Mouse (Mus musculus) retina, adult 2 months (tissue): ENCODE results near the gene Timp2.

ENCODE experiments used
- DNase-seq: peaks from one replicate; pipeline ENCODE4 v3.0.0-alpha.2; 2012; ENCODE audit warnings: low read depth, low spot score

Gene Timp2

DNA sequence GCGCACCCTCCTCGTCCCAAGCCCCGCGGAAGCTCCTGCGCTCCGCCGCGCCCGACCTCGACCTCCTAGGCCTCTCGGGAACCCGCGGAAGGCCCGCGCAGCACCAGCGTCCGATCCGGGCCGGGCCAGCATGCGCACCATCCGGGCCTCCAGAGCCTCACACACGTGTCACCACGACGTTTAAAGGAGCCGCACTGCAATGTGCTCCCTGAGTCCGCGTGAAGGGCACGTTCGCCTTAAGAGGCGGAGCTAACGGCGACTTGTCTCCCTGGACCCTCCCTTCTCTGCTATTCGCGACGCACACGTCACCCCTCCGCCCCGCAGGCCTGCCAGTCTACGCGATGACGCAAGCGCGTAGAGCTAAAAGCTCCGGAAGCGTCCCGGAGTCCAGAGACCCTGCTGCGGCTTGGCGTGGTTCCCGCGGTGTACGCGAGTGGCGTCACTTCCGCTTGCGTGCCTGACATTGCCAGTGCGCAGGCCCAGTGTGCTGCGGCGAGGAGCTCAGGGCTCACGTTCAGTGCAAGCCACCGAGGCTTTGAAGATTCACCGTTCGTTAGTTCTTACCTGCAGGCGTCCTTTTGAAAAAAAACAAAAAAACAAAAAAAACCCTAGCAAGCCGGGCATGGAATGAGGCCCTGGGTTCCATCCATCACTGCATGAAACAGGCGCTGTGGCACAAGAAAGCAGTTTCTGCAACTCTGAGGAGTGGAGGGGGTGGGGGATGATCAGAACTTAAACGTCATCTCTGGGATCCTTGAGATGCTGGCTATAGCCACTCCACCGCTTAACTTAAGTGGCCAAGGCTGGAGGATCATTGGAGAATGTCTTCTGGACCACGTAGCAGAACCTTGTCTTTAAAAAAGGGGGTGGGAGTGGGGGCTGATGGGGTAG is 65.3 kb downstream of the Timp2 start, which contains the start of gene Usp36:
Gene Usp36, minus strand, starts transcription at position 246 of the 891 bp plus-strand sequence.
- DNase-seq = peak; percentile 100

DNA sequence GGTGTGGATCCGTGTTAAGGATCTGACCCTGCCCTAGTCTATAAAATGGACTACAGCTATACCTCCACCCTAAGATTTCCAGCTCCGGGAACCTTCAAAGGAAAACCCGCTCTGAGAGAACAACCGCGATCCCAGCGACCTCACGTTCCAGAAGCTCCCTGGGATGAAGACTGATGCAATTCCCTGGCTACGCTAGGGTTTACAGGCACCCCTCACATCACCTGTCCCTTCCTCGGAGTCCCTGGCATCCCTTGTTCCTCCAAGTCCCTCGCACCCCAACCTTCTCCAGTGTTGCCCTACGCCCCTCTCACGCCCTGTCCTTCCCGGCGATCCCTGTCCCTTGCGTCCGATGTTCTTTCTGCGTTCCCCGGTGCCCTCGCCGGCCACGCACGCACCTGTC is 66.0 kb downstream of the Timp2 start:
- no peak for DNase-seq

- no peak for DNase-seq
These were observed 66.5 kb downstream of the Timp2 start for GRCm38 (mm10) chr11:118289037-118289511.

GRCm38 (mm10) chr11:118287573-118287972 is 68.0 kb downstream of the Timp2 start:
- no peak for DNase-seq

DNA sequence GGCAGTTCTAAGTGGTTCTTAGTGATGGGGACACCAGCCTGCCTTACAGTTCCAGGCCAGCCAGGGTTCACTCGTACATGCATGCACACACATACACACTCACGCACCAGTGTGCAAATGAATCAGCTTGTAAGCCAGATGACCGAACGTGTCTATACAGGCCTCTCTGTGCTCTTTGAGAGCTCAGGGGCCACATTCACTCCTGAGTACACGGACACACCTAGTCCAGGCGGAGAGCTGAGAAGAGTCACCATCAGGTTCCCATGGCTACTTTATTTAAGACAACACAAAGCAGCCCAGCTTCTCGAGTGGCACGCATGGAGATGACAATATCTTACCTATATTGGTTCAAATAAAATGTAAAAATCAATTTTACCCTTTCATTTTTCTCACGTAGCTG is 69.1 kb downstream of the Timp2 start:
- no peak for DNase-seq

DNA sequence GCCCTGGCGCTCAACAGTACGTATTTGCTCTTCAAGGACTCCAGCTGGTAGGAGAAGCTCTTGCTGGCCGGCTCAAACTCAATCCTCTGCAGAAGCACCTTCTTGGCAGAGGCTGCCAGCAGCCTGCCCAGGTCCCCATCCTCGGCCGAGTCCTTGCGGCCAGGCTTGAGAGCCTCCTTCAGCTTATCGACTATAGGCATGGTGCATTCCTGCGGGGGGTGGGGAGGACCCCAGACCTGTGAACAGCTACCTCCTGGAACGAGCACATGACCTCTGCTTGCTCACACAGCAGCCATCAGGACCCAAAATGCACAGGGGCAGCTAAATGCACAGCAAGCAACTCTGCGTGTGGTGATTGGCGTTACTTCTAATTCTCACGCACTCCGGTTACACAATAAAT is 69.7 kb downstream of the Timp2 start:
- no peak for DNase-seq

GRCm38 (mm10) chr11:118280218-118280617 is 75.3 kb downstream of the Timp2 start:
- no peak for DNase-seq

GRCm38 (mm10) chr11:118276328-118276727 is 79.2 kb downstream of the Timp2 start:
- no peak for DNase-seq

DNA sequence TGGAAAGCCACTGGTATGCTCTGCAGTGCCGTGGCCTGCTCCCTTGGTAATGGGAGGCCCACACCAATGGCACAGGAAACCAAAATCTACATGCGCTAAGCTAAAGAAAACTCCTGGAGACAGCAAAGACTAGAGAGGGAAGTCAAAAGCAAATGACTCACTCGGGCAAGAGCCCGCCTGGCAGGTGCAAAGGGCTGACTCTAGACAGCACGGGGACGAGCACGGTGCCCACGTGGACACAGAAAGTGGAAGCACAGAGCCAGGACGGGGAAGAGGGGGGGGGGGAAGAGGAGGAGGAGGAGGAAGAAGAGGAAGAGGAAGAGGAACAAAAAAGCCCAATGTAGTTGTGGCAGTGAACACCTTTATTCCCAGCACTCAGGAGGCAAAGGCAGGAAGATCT is 80.4 kb downstream of the Timp2 start:
- DNase-seq = no peak

GRCm38 (mm10) chr11:118269827-118270226 is 85.7 kb downstream of the Timp2 start:
- no peak for DNase-seq

DNA sequence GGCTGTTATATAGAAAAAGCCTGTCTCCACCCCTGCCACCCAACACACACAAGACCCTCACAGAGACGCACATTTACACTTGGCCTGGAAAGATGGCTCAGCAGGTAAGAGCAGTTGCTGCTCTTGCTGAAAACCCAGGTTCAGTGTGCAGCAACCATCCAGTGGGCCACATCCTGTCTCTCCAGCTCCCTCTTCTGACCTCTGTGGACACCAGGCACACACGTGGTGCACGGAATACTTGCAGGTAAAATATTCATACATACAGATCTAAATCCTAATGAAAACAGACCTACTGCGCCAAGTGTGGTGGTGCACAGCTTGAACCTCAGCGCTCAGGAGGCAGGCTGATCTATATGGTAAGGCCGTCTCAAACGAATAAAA is 88.9 kb downstream of the Timp2 start:
- no peak for DNase-seq

- no peak for DNase-seq
These were observed 89.4 kb downstream of the Timp2 start for GRCm38 (mm10) chr11:118266044-118266665.

DNA sequence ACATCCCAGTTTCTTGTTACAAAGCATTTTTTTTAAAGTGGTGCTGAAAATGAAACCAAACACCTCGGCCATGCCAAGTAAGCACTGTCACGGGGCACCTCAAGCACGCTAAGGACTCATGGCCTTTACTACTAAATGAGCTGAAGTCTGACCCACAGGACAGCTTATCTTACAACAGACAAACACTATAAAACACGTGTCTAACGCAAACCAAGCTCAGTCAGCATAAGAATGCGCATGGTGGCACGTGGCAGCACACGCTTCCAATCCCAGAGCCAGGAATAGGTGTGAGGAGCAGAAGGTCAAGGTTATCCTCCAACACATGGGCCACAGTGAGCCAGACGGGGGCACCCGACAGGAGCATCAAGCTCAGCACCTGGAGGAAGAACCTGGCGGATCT is 89.9 kb downstream of the Timp2 start:
- DNase-seq = no peak

DNA sequence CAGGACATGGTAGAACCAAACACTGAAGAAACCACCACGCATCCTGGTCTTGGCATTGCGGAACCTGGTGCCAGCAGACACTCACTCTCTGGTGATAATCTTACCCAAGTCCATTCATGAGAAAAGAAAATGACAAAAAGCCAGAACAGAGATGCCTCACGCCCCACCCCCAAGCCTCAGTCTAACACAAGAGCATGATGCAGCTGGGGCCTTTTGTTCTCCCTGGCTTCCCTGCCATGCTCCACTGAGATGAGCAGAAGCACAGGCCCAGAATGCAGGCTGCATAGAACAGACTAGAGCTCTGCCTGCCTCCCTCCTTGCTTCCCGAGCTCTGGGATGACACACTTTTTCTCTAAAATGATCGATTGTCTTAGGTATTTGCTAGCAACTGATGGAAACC is 92.4 kb downstream of the Timp2 start:
- DNase-seq = no peak

DNA sequence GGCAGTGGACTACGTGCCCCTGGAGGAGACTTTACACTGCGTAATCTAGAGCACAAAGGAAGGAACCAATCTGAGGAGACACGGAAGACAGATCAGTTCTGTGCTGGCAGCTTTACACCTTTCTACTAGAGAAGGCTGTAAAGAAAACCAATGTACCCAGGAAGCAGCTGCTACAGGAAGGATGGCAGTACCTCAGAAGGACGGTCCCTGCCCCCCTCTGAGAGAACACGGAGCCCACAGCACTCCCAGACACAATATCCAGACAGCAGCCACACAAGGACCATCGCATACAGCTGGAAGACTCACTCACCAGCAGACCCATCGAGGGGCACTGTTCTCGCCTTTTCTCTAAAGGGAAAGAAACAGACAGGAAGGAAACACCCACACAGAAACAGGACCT is 95.5 kb downstream of the Timp2 start:
- DNase-seq = no peak

DNA sequence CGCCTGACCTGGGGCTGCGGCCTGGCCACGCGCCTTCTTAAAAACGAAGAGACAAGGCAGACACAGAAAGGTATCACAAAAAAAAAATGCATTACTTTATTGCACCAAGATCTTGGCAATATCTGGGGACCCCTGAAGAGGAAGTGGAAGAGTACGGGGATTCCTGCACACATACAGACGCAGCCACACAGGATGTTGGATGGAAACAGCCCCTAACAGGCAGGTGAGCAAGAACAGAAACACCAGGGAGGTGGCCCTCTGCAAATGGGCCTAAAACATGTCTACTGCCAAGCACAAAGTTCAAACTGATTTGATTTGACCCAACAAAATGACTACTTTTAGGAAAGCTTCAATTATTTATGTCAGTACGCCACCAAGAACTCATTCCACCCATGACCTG is 96.0 kb downstream of the Timp2 start:
- no peak for DNase-seq

- no peak for DNase-seq
These were observed 99.2 kb downstream of the Timp2 start for GRCm38 (mm10) chr11:118256371-118256770.

DNA sequence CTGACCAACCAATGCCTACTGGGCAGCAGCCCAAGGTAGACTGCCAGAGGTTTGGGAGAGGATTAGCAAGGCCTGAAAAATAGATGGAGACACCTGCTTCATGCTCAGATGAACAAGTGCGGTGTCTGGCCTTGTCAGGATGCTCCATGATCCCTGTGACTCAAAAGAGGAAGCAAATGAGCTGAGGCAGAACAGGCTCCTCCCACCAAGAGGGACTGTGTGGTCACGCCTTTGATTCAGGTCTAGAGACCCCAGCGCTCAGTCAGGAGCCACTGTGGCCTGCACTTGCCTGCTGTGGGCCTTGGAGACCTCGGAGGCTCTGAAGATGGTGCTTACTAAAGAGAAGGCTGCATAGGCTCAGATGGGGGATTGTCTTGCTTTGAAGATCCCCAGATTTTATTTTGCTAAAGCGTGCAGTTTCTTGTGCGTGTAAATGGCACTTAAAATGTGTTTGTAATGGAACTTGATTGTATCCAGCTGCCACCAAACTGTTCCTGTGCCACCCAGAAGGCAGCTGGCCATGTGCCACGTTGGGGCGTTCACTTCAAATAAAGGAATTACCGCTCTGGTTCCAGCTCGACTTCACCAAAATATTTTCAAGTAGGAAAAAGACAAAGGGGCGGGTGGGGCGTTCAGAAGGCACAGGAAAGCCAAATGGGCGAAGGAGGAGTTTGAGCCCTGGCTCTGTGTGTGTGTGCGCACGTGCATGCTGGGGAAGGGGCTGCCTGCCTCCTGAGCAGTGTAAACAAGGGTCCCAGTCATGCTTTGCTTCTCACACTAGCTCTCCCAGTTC is 101.2 kb downstream of the Timp2 start:
- no peak for DNase-seq

DNA sequence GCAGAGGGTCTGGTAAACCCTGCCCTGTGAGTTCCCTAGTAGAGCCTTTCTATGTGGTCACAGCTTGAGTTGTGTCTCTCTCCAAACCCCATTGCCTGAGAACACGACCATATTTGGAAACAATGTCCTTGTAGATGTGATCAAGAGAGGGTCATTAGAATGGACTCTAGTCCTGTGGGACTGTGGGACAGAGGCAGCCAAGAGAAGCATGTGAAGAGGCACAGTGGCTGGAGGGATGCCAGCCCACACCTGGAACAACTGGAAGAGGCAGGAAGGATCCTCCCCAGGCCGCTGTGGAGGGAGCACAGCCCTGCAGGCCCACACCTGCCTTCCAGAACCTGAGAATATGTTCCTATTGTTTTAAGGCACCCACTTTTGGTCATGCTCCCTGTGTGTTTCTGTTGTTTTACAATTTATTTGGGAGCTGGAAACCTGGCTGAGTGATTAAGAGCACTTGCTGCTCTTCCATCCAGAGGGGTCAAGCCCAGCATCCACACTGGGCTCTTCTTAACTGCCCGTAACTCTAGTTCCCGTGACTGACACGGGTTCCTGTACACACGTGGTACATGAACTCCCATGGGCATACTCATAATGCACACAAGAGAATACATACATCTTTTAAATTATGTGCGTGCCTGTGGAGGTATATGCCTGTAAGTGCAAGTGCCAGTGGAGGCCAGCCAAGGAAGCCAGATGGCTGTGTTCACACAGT is 101.9 kb downstream of the Timp2 start:
- DNase-seq = no peak
